Mouse (Mus musculus) midbrain, embryonic 11.5 days (tissue): Measurements from ENCODE around the gene Tubd1. TPM values are rescaled to one million over a fixed set of nuclear protein-coding genes. Genes with fewer than 3 reads are reported as not detected.

ENCODE experiments used
- ATAC-seq: fragments of 200-750 bp; cut with Nextera tagmentation; 2 replicates; pipeline ENCODE4 v1.8.0; 2017; ENCODE audit warnings: moderate TSS enrichment, moderate library complexity; ENCODE audit not compliant: low FRiP score
- DNase-seq: peaks from one replicate; pipeline ENCODE4 v3.0.0; 2015; ENCODE audit warnings: low spot score; ENCODE audit errors: missing footprints
- H3K27ac ChIP-seq: fragments of 300-500 bp; sonication (generic); 2 replicates; pipeline ENCODE4 v1.5.1; 2014; ENCODE audit warnings: low read depth, low read length
- H3K27me3 ChIP-seq: fragments of 300-500 bp; sonication (generic); 2 replicates; pipeline ENCODE4 v1.6.1; 2014; ENCODE audit warnings: mild to moderate bottlenecking, low read length, moderate library complexity, mixed read lengths; ENCODE audit not compliant: control insufficient read depth, insufficient read depth
- H3K36me3 ChIP-seq: fragments of 300-500 bp; sonication (generic); 2 replicates; pipeline ENCODE4 v1.6.1; 2014; ENCODE audit warnings: mild to moderate bottlenecking, low read length, moderate library complexity, mixed read lengths; ENCODE audit not compliant: control insufficient read depth, insufficient read depth
- H3K4me1 ChIP-seq: fragments of 300-500 bp; sonication (generic); 2 replicates; pipeline ENCODE4 v1.6.1; 2014; ENCODE audit warnings: low read length; ENCODE audit not compliant: control insufficient read depth, insufficient read depth
- H3K4me2 ChIP-seq: fragments of 300-500 bp; sonication (generic); 2 replicates; pipeline ENCODE4 v1.6.1; 2014; ENCODE audit warnings: mild to moderate bottlenecking, moderate library complexity
- H3K4me3 ChIP-seq: fragments of 300-500 bp; sonication (generic); 2 replicates; pipeline ENCODE4 v1.5.1; 2014; ENCODE audit warnings: low read depth, low read length
- H3K9ac ChIP-seq: fragments of 300-500 bp; sonication (generic); 2 replicates; pipeline ENCODE4 v1.6.1; 2014; ENCODE audit warnings: low read length
- H3K9me3 ChIP-seq: fragments of 300-500 bp; sonication (generic); 2 replicates; pipeline ENCODE4 v1.6.1; 2016; ENCODE audit warnings: low read length; ENCODE audit not compliant: control insufficient read depth
- WGBS: fragments of 180-500 bp; shearing (Covaris S2); extraction: QIAGEN DNeasy Blood & Tissue Kit; methylation state at CpG from one replicate; pipeline ENCODE4 v1.1.7; 2014; 5-methylcytosine and 5-hydroxymethylcytosine counted together
- polyA plus RNA-seq: library from polyadenylated mRNA; unstranded; fragments of >200 nt; fragmentation: Nextera tagmentation; extraction: Ambion mirVana; gene quantifications from 2 replicates; pipeline ENCODE4 v1.2.1, GENCODE M21; 2014

The Tubd1 gene
- polyA plus RNA-seq, 1 experiment from 2014 or later = 11.2 TPM

DNA sequence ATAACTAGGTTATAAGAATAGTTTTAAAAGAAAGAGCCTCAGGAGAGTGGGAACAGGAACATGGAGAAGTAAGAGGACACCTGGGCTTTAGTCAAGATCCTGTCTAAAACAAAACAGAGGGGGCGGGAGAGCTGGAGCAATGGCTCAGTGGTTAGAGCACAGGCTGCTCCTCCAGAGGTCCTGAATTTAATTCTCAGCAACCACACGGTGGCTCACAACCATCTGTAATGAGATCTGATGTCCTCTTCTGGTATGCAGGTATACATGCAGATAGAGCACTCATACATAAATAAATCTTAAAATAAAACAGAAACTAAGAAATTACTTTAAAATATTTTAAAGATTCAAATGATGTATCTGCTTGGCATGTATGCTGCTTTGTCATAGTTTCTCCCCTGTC is 27.8 kb downstream of the Tubd1 start:
- WGBS = 74% methylated on average over 2 of the region's 2 CpGs
- H3K9me3 ChIP-seq = no peaks in the 10 kb centered on the region
- no peaks in the 10 kb centered on the region for H3K36me3 ChIP-seq
- no peak overlapping the region for H3K9ac ChIP-seq
- DNase-seq (no peak), ATAC-seq (no peak)
- no peaks in the 10 kb centered on the region for H3K4me1 ChIP-seq
- H3K4me3 ChIP-seq = no peak overlapping the region
- no peaks in the 10 kb centered on the region for H3K27me3 ChIP-seq
- no peak overlapping the region for H3K4me2 ChIP-seq
- no peak overlapping the region for H3K27ac ChIP-seq

DNA sequence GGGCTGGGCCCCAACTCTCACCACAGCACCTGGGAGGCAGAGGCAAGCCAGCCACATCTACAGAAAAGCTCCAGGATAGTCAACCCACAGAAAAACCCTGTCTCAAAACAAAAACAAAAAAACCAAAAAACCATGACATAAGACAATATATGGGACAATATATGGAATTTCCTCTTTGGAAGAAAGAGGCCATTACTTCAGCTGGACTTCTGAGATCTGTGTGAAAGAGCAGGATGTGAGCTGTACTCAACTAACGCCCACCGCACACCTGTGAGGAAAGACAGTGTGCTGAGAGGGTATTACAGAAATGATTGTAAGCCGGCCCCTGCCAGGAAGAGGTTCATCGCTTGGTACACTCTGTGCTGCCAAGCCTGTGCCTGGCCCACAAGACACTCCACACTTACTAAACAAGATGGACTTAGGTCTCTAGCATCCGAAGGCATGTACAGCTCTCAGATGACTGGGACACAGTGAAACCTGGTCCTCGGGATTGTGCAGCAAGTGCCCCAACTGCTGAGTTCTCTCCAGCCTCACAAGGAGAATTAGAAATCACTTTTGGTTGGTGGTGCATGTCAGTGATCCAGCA is 28.9 kb downstream of the Tubd1 start:
- DNase-seq = no peak
- no peak for ATAC-seq
- Histone ChIP-seq H3K27me3 (no peaks in the 10 kb centered on the region), H3K9me3 (no peaks in the 10 kb centered on the region), H3K27ac (no peak overlapping the region), H3K36me3 (no peaks in the 10 kb centered on the region), H3K4me2 (no peak overlapping the region), H3K9ac (no peak overlapping the region), H3K4me3 (no peak overlapping the region), H3K4me1 (no peaks in the 10 kb centered on the region)
- WGBS = 95% methylated on average over 6 of the region's 6 CpGs

GRCm38 (mm10) chr11:86574408-86574807 is 29.6 kb downstream of the Tubd1 start:
- DNase-seq = no peak
- no peaks in the 10 kb centered on the region for H3K9me3 ChIP-seq
- no peak overlapping the region for H3K4me3 ChIP-seq
- H3K27me3 ChIP-seq = no peaks in the 10 kb centered on the region
- H3K4me1 ChIP-seq = no peaks in the 10 kb centered on the region
- WGBS = 70% methylated on average over 2 of the region's 2 CpGs
- no peak for ATAC-seq
- no peak overlapping the region for H3K4me2 ChIP-seq
- H3K9ac ChIP-seq = no peak overlapping the region
- no peak overlapping the region for H3K27ac ChIP-seq
- no peaks in the 10 kb centered on the region for H3K36me3 ChIP-seq

DNA sequence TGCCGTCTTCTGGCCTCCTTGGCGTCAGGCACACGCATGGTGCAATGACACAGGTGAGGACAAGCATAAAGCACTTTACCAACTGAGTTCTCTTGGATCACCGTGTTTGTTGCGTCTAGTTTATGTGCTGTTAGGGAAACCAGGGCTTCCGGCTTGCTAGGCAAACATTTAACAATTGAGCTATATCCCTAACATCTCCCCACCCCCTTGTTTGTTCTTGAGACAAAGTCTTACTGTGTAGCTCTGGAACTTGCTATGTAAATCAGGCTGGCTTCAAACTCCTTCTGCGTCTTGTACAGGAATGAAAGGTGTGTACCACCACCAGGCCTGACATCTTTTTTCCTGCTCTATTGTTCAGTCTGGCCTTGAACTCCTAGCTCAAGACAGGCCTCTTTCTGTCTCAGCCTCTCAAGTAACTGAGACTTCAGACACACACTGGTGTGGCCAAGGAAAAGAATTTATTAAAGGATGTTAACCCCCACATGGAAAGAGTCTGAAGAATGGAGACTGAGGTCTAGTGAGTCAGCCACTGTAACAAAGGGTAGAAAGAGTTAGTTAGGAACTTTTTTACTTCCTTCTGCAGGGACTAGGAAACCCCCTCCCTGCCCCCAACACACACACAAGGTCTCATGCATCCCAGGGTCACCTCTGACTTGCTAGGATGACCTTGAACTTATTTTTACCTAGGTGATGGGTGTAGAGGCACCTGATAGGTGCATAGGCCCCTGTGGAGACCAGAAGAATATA is 31.0 kb downstream of the Tubd1 start:
- H3K9ac ChIP-seq = no peak overlapping the region
- DNase-seq (no peak), ATAC-seq (no peak)
- H3K4me1 ChIP-seq = no peaks in the 10 kb centered on the region
- no peaks in the 10 kb centered on the region for H3K27me3 ChIP-seq
- no peak overlapping the region for H3K4me3 ChIP-seq
- H3K4me2 ChIP-seq = no peak overlapping the region
- no peaks in the 10 kb centered on the region for H3K36me3 ChIP-seq
- H3K27ac ChIP-seq = no peak overlapping the region
- WGBS = 79% methylated on average over 7 of the region's 7 CpGs
- no peaks in the 10 kb centered on the region for H3K9me3 ChIP-seq

GRCm38 (mm10) chr11:86577231-86577630 is 32.4 kb downstream of the Tubd1 start:
- no peaks in the 10 kb centered on the region for H3K4me1 ChIP-seq
- H3K27me3 ChIP-seq = no peaks in the 10 kb centered on the region
- H3K4me2 ChIP-seq = no peak overlapping the region
- no peak for ATAC-seq
- no peak overlapping the region for H3K27ac ChIP-seq
- no peak for DNase-seq
- no peaks in the 10 kb centered on the region for H3K36me3 ChIP-seq
- H3K9ac ChIP-seq = no peak overlapping the region
- no peak overlapping the region for H3K4me3 ChIP-seq
- H3K9me3 ChIP-seq = no peaks in the 10 kb centered on the region
- 83% methylated on average over 4 of the region's 4 CpGs for WGBS

- WGBS = 84% methylated on average over 6 of the region's 6 CpGs
- ATAC-seq (no peak), DNase-seq (no peak)
- Histone ChIP-seq H3K27me3 (no peaks in the 10 kb centered on the region), H3K4me1 (no peaks in the 10 kb centered on the region), H3K36me3 (no peaks in the 10 kb centered on the region), H3K27ac (no peak overlapping the region), H3K4me2 (no peak overlapping the region), H3K9me3 (no peaks in the 10 kb centered on the region), H3K9ac (no peak overlapping the region; the same call in 1 of the 2 replicates), H3K4me3 (no peak overlapping the region)
These were observed 33.5 kb downstream of the Tubd1 start for GRCm38 (mm10) chr11:86578106-86578808.

GRCm38 (mm10) chr11:86578809-86579730 is 34.3 kb downstream of the Tubd1 start:
- Histone ChIP-seq H3K4me2 (no peak overlapping the region), H3K4me1 (no peaks in the 10 kb centered on the region), H3K9me3 (no peaks in the 10 kb centered on the region), H3K27ac (no peak overlapping the region), H3K9ac (no peak overlapping the region), H3K4me3 (no peak overlapping the region), H3K27me3 (no peaks in the 10 kb centered on the region), H3K36me3 (no peaks in the 10 kb centered on the region)
- ATAC-seq (no peak), DNase-seq (no peak)
- WGBS = 72% methylated on average over 25 of the region's 25 CpGs

DNA sequence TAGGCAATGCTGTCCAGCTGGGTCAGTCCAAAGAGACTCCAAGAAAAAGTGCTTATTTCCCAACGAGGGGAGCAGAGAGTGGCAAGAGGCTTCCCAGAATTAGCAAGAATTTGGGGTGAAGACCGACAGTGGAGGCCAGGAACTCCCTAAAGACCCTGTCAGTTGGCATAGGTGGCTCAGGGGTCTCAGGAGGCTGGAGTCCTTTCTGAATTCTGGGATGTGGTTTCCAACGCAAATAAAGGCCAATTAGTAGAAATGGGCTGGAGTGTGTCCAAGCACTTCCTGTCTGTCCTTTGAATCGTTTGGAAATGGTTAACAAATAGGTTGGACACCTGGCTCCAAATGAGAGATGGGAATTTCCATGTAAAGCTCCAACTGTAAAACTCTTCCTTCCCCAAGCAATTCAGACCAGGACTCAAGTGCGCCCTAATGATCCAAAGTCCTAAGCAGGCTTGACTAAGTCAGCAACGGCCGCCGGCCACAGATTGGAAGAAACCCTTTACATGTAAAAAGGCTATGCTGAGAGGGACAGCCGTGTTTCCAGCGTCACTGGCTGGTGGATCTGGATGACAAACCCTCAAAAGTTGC is 35.0 kb downstream of the Tubd1 start:
- Histone ChIP-seq H3K9me3 (no peaks in the 10 kb centered on the region), H3K27me3 (no peaks in the 10 kb centered on the region), H3K4me2 (no peak overlapping the region), H3K9ac (no peak overlapping the region), H3K36me3 (no peaks in the 10 kb centered on the region), H3K4me1 (no peaks in the 10 kb centered on the region), H3K27ac (no peak overlapping the region), H3K4me3 (no peak overlapping the region)
- no peak for ATAC-seq
- no peak for DNase-seq
- WGBS = 88% methylated on average over 10 of the region's 10 CpGs
